Mouse (Mus musculus) splenic B cell, adult 2 months (primary cell): Measurements from ENCODE around the gene Wfdc2.

ENCODE experiments used
- DNase-seq: peaks from one replicate; pipeline ENCODE4 v3.0.0-alpha.2; 2011; ENCODE audit warnings: low read depth, low spot score
- H3K27me3 ChIP-seq: 2 replicates; pipeline ENCODE4 v1.6.1; 2012; ENCODE audit warnings: mild to moderate bottlenecking, low read length, moderate library complexity, mixed read lengths; ENCODE audit not compliant: control insufficient read depth, poor library complexity, insufficient read depth, severe bottlenecking
- H3K36me3 ChIP-seq: 2 replicates; pipeline ENCODE4 v1.6.1; 2012; ENCODE audit warnings: mild to moderate bottlenecking, low read length, moderate library complexity, mixed read lengths; ENCODE audit not compliant: control insufficient read depth, poor library complexity, insufficient read depth, severe bottlenecking

The Wfdc2 gene

DNA sequence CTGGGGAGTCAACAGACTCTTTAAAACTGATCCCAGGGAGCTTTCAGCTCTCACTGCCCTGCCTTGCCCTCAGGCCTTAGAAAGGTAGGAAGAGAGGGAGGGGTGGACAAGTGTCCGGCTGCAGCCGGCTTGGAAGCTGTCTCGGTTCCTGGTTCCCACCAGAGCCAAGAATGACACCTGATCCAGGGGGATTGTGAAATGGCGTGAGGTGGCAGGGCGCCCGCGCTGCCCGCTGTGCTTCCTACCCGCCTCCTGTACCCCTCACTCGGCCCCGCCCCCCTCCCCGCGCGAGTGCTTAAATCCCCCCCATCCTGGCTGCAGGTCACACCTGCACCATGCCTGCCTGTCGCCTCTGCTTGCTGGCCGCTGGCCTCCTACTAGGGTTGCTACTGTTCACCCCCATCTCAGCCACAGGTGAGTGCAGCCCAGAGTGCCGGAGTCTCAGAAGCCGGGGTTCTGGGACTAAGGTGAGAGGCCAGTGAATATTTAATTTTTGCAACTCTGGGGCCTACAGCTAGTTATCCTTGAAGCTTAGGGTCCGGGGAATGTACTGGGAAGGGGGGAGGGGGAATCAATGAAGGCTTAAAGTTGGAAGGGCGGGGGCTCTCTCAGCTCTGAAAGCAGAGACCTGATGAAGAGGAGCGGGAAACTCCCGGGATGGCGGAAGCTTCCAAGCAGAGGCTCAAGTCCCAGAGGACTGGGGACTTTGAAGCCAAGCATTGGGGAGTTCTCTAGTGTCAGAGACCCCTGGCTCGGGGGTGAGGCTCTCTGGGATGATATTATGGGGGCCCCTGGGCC is at the start of gene Wfdc2:
Wfdc2 (plus strand) TSS at position 23 of the 798 bp plus-strand sequence.
- Histone ChIP-seq H3K27me3 (peaks cover 1% of the 10 kb centered on the region), H3K36me3 (no peaks in the 10 kb centered on the region)
- no peak for DNase-seq

- Histone ChIP-seq H3K36me3 (no peaks in the 10 kb centered on the region), H3K27me3 (no peaks in the 10 kb centered on the region; the same call in 1 of the 2 replicates)
- no peak for DNase-seq
These were observed 48.8 kb upstream of the Wfdc2 start for GRCm38 (mm10) chr2:164513389-164513788.

GRCm38 (mm10) chr2:164514916-164515315 is 47.3 kb upstream of the Wfdc2 start:
- Histone ChIP-seq H3K36me3 (no peaks in the 10 kb centered on the region), H3K27me3 (no peaks in the 10 kb centered on the region; the same call in 1 of the 2 replicates)
- no peak for DNase-seq

GRCm38 (mm10) chr2:164515897-164516296 is 46.3 kb upstream of the Wfdc2 start:
- H3K36me3 ChIP-seq: no peaks in the 10 kb centered on the region

DNA sequence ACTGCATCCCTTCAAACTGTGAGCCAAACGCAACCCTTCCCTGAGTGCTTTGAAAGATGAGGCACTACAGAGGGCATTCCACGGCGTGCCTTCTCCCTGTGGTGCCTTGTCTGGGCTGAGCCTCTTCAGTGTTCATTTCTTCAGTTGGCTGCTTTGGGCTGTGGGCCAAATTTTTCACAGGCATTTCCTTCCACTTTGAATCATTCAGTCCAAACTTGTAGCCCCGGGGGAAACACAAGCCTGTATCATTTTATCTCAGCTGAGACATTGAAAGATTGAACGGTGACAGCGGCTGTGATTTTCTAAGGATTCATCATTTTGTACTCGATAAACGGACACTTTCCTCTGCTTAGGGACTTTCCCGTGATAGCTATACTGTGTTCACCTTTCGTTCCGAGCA is 45.6 kb upstream of the Wfdc2 start:
- DNase-seq: no peak
- Histone ChIP-seq H3K36me3 (no peaks in the 10 kb centered on the region), H3K27me3 (no peaks in the 10 kb centered on the region; the same call in 1 of the 2 replicates)

More at GRCm38 (mm10) chr2:164515897-164516296, 46.3 kb upstream of the Wfdc2 start:
- no peak for DNase-seq
- H3K27me3 ChIP-seq: no peaks in the 10 kb centered on the region; the same call in 1 of the 2 replicates

DNA sequence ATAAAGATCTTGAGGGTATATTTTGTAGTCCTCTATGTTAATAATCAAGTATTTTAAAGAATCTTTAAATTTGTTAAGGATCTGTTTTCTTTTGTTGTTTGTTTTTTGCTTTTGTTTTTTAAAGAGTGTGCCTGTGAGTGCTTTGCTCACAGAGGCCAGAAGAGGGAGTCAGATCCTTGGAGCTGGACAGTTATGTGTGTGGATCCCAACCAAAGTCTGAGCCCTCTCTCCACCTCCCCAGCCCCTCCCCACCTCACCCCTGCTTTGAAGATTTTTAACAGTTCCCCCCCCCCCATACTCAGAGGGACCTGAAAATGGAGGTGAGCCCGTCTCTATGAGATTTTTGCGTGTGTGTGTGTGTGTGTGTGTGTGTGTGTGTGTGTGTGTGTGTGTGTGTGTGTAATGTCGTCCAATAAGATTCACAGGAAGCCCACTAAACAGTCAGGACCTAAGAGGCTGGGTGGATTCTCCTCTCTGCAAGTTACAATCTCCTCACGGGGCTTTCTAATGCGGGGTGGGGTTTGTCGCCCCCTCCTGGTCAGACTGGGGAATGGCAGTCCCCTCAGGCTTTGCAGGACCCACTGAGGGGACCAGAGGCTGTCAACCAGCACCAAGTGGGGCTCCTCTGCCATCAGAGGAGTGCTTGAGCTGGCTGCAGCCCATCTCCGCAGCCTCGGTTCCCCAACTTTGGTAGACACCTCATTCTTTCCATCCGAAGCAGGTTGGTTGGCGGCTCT is 44.6 kb upstream of the Wfdc2 start:
- DNase-seq: peak; percentile 81
- no peaks in the 10 kb centered on the region; the same call in 1 of the 2 replicates for H3K27me3 ChIP-seq
- no peaks in the 10 kb centered on the region for H3K36me3 ChIP-seq

GRCm38 (mm10) chr2:164518266-164519170 is 43.7 kb upstream of the Wfdc2 start:
- no peaks in the 10 kb centered on the region for H3K36me3 ChIP-seq
- no peaks in the 10 kb centered on the region; the same call in 1 of the 2 replicates for H3K27me3 ChIP-seq
- DNase-seq: no peak

DNA sequence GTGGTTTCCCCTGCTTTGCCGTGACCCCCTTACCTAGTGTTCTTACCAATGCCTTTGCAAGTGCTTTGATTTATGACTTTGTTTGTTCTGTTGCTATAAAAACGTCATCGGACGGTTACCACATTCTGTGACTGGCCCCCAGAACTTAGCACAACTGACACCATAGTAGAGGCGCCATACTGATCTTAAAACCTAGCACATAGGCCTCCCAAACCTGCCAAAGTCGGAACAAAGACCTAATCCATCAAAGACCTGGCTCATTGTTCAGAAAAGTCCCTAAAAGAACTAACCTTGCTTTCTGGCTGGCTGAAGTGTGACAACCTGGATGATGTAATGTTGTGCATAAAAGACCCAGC is 43.1 kb upstream of the Wfdc2 start:
- DNase-seq: no peak
- Histone ChIP-seq H3K27me3 (no peaks in the 10 kb centered on the region; the same call in 1 of the 2 replicates), H3K36me3 (no peaks in the 10 kb centered on the region)

DNA sequence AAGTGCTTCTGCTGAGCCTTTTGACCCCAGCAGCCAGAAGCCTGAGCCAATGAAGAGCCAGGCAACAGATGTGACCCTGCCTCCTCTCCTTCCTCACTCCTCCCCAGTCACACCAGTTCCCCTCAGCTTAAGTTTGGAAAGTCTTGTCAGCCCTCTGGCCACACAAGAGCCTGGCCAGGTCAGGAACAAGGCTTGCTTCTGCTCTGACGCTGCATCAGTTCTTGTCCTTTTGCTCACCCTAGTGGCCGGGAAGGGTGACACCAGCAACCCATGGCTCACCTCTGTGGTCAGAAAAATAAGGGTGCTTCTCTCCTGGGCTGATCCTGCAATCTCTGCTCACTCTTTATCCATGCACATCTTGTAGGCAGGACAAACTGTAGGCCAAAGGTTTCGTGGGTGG is 41.4 kb upstream of the Wfdc2 start:
- DNase-seq: peak; percentile 74
- no peaks in the 10 kb centered on the region for H3K27me3 ChIP-seq
- H3K36me3 ChIP-seq: no peaks in the 10 kb centered on the region

DNA sequence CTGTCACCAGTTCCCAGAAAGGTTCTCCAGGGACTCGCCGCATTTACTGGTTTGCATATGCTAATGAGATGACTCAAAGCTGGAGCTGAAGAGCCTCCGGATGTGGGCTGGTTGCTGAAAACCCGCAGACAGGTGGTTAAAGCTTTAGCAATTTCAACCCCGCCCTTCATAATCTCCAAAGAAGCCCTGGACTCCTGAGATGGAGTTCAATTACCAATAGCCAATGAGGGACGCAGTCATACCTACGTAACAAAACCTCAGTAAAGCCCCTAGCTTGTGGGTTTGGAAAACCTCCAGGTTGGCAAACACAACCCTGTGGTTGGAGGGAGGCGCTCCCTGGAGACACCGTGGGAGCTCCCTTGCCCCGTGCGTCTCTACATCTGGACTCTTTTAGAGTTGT is 40.4 kb upstream of the Wfdc2 start:
- no peaks in the 10 kb centered on the region for H3K36me3 ChIP-seq
- DNase-seq: peak; percentile 92
- no peaks in the 10 kb centered on the region for H3K27me3 ChIP-seq

DNA sequence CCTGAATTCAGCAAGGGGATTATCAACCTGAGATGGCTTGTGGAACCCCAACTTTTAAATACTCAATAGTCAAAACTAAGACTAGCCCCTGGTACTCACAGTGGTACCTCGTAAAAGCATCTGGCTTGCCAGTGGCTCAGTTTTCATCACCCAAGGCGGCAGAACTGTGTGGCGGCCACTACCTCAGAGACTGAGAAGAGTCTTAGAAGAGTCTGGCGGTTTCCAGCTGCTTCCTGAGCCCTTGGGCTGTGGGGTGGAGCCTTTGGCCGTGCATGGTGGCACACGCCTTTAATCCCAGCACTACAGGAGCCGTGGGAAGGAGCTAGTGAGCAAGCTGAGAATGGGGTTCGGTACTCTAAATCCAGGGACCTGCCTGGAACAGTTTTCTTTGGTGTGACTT is 39.9 kb upstream of the Wfdc2 start:
- Histone ChIP-seq H3K36me3 (no peaks in the 10 kb centered on the region), H3K27me3 (no peaks in the 10 kb centered on the region)
- no peak for DNase-seq

- peak; percentile 24 for DNase-seq
These were observed 38.9 kb upstream of the Wfdc2 start for GRCm38 (mm10) chr2:164523301-164523773.

GRCm38 (mm10) chr2:164528557-164528956 is 33.7 kb upstream of the Wfdc2 start:
- Histone ChIP-seq H3K36me3 (no peaks in the 10 kb centered on the region), H3K27me3 (no peaks in the 10 kb centered on the region)
- DNase-seq: no peak

More at GRCm38 (mm10) chr2:164523301-164523773, 38.9 kb upstream of the Wfdc2 start:
- H3K27me3 ChIP-seq: no peaks in the 10 kb centered on the region
- no peaks in the 10 kb centered on the region for H3K36me3 ChIP-seq

GRCm38 (mm10) chr2:164531169-164531568 is 31.0 kb upstream of the Wfdc2 start:
- no peaks in the 10 kb centered on the region for H3K36me3 ChIP-seq
- peak; percentile 84 for DNase-seq

More at GRCm38 (mm10) chr2:164531169-164531568, 31.0 kb upstream of the Wfdc2 start:
- H3K27me3 ChIP-seq: no peaks in the 10 kb centered on the region
